Mouse (Mus musculus) monocyte, adult 5-6 weeks (primary cell): ENCODE measurements around the gene Nol4l. TPM values are rescaled to one million over a fixed set of nuclear protein-coding genes. Genes with fewer than 3 reads are reported as not detected.

Source experiments
- ATAC-seq: fragments of 153-309, 156-312 bp; replicated peaks from 2 replicates; pipeline ENCODE4 v1.8.0; 2017; ENCODE audit warnings: mild to moderate bottlenecking; ENCODE audit not compliant: low TSS enrichment, insufficient number of reproducible peaks, severe bottlenecking, poor library complexity, low FRiP score
- total RNA-seq: library from RNA; stranded (forward); fragments of 200-1000, 200-491, 200-594 nt; gene quantifications from 3 replicates; pipeline ENCODE4 v1.2.3, GENCODE M21; 2017

The Nol4l gene
- 1.3 to 3.7 TPM (median 1.4 TPM) in 3 replicates for total RNA-seq

DNA sequence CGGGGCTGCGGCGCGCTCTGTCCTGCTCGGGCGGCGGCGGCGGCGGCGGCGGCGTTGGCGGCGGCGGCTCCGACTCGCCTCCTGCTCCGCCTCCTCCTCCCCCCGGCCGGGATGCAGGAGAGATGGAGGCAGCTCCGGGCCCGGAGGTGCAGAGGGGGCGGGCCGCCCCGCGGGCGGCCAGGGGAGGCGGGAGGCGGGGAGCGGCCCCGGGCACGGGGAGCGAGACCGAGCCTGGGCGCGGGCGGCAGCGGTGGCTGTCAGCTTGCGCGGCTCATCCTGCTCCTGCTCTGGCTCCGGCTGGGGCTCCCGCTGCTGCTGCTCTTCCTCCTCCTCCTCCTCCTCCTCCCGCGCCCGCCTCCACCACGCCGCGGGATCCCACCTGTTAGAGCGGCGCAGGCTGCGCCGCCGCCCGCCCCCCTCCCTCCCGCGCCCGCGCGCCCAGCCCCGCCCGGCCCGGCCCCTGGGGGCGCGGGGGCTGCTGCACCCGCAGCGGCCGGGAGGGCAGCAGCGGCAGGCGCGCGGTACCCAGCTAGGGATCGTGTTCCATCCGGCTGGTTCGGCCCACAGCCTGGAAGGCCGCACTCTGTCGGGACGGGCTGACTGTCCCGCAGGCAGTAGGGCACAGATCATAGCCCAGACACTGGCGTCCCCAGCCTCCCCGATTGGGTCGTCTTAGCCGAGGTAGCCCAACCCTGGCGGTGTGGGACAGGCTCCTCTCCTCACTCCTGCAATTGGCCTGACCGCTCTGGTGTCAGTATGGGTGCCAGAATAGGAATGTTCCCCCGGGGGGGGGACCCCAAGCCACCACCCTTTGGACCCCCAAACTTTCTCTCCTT, at the start of gene Nol4l:
TSS of gene Nol4l (minus strand) at position 41 of the 836 bp plus-strand sequence.
- ATAC-seq = no peak

DNA sequence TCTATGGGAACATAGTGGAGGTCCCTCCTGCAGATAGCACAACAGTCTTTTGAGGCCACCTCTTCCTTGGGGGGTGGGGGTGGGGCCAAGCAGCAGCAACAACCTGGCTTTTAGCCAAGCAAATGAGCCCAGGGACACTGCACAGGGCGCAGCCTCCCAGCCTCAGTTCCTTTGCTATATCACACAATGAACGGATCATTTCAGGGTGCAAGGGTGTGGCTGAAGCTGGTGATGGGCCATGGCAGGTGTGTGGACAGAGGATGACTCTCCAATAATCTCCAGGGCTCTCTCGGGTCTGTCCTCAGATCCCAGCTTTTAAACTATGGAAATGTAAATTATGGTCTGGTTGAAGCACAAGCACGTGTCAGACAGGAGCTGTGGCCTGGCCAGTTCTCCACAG, 47.4 kb upstream of the Nol4l start:
- no peak for ATAC-seq

DNA sequence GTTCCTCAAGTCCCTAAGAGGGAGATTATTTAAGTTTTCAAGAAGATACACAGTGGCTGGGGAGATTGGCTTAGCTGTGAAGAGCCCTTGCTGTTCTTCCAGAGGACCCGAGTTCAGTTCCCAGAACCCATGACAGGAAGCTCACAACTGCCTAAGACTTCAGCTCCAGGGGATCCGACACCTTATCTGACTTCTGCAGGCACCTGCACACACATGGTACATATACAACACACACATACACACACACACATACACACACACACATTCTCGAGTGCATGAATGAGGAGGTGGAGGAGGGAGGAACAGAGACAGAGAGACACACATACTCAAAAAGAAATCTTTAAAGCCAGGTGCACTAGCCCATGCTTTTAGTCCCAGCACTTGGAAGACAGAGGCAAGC, 46.4 kb upstream of the Nol4l start:
- no peak for ATAC-seq

DNA sequence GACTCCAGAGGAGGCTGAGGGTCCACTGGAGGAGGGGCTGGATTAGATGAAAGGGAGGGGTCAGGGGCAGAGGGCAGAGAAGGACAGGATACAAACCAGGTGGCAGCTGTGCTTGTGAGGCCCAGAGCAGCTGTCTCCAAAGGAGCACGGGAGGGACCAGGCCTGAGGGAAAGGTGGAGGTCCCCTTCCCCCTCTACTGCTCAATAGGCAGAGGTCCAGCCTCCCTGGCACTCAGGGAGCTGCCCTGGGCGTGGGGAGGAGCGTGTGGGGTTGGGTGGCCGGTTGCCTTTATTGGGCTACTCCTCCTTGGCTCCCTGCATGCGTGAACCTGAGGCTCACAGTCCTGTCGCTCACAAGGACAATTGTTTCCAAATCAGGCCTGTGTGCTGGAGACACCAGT, 45.8 kb upstream of the Nol4l start:
- no peak for ATAC-seq

DNA sequence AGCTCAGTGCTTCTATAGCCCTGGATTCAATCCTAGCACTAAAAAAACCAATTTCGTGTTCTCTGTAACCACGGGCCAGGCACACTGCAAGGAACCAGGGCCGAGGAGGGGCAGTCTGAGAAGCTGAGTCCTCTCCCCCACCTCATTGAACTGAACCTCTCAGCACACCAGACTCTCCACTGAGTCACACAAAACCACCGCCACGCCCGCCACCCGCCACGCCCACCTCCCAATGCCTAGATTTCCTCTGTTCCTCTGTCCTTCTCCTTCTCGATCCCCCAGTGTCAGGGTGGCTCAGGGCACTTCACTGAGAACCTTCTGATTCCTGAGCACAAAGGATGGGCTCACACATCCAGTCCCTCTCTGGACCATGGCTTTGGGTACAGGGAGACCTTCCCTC, 43.3 kb upstream of the Nol4l start:
- no peak for ATAC-seq

DNA sequence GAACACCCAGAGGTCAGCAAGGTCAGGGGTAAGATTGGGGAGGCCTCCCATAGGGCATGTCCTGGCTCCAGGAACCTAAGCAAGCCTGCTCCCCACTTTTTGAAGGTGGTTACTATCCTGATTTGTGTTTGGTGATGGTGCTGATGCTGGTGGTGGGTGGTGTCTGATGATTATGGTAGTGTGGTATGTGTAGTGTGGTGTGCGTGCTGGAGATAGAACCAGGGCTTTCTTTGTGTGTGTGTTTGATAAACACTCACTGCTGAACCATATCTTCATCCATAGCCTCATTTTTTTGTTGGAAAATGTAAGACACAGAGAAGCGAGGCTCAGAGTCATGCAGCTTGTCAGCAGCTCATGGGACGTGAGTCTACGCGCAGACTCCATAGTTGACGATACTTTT, 38.8 kb upstream of the Nol4l start:
- no peak for ATAC-seq

DNA sequence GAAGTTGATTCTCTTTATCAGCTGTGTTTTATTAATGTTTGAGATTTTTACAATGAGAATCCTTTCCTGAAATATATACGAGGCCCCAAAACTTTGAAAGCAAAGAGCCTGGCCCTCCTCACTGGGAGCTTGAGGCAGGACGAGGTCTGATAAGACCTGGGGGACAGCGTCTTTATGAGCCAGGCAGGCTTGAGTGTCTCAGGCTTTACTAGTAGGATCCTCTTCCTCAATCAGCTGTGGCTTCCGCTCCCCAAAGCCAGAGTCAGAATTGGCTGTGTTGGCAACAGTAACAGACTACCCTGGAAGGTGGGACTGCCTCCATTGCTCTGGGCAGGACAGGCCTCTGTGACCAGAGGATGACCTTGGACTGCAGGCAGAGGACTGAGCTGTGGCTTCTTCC, 38.2 kb upstream of the Nol4l start:
- ATAC-seq = no peak

DNA sequence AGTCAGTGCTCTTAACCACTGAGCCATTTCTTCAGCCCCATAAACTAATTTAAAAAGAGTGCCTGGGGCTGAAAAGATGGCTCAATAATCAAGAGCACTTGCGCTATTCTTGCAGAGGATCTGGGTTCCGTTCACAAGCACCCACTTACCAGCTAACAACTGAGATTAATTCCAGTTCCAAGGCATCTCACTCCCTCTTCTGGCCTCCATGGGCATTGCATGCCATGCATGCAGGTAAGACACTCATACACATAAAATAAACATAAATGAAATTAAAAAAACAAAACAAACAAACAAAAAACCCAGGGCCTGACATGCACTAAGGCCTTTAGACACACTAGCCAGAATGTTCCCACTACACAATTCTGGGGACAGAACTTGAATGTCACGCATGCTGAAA, 34.6 kb upstream of the Nol4l start:
- ATAC-seq = no peak

DNA sequence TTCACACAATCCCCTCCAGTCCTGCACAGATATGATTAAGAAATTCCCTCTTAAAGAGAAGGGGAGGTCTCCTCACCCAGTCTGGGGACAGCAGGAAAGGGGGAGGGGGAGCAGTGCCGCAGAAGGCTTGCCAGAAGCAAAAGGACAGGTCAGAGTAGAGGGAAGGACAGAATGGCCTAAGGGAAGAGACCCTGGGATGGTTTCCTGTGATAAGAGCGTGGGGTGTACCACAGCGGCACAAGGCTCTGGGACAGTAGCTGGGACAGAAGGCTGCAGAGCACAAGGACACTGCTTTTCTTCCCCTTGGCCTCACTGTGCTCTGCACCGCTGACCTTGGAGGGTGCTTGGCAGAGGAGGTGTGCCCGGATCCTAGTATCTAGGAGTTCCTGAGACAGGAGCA, 31.8 kb upstream of the Nol4l start:
- ATAC-seq = 0 out of 2 replicates have a peak, but pooled peaks have one; percentile 16

DNA sequence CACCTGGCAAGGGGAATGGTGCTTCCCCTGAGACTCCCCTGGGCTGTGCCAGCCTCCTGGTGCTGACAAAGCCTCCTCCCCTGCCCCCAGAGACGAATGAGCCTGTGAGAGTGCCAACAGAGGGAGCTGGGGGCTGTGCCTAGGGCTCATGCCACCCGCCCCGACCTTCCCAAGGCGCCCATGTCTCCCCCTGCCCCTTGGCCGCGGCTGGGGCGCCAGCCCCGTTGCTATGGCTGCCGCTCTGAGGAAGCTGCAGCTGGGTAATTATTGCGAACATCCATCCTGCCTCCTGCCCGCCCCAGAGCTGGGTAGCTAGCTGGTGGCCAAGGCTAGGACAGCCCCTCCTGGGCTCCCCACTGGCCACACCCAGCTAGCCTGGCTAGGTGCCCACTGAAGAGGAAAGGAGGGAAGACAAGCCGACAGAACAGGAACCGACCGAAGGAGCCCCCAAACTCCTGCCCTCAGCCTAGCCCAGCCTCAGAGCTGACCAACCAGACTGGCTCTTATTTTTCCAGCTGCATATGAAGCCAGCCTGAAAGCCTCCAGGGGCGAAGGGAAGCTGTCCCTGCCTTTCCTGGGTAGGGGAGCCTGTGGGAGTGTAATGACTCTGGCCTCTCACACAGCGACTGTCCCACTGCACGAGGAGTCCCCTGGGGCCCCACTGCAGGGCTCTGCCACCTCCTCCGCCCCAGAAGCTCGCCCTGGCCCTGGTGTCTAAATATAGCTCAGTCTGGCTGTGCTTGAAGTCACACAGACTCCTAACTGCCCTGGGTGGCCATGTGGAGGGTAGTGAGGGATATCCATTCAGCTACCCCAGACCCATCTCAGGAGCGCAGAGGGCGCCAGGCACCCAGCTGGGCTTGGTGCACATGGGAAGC, 31.1 kb upstream of the Nol4l start:
- ATAC-seq = peak; percentile 25; the same call in 1 of the 2 replicates

DNA sequence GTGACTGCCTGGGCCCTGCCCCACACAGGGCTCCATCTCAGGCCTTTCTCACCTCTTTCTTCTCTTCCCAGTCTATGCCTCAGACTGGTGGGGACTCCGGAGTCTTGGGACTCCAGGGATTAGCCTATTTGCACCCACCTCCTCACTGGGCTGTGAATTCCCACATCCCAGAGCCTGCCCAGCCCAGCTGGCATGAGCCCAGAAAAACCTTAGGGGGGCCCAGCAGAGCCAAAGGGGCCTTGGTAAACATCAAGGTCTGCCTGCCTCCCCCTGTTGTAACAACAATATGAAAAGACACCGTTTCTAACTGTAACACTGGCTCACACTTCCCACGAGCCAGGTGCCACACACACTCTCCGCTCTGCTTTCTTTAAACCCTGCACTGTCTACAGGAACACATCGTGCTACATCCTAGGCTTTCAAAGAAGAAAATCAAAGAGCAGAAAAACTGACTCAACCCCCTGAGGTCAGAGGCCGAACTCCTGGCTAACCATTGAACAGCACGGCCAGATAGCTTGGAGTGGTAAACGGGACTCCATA, 29.9 kb upstream of the Nol4l start:
- no peak for ATAC-seq

DNA sequence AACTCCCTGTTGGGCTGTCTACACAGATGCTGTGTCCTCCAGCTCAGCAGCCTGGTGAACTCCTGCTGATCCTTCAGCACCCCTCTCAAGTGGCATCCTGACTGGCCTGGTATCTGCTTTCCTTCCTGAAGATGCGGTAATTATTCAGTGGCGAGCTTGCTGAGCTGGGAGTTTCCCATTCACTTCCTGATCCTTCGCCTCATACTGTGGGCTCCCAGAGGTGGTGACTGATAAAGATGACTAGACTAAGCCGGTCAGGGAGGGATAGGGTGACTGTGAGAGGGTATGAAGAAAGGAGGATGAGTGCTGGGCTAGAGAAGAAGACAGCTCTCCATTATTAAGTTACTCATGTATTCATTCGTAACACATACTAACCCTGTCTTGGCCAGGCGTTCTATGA, 28.7 kb upstream of the Nol4l start:
- ATAC-seq = no peak

DNA sequence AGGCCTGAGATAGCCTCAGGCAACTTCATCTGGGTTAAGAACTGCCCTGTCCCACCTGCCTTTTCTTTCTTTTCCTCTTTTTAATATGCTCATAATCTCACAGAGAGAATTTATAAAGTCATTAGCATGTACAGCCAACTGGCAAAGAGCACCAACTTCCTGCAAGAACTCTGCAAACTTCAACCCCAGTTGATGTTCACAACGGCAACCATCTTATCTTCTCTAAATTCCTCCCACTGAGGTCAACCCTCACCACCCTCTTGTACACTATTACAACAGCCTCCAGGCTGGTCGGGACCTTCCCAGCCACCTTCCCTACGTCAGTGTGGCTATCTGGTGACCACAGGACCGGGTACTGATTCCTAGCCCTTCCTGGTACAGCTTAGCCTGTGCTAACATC, 27.5 kb upstream of the Nol4l start:
- no peak for ATAC-seq

DNA sequence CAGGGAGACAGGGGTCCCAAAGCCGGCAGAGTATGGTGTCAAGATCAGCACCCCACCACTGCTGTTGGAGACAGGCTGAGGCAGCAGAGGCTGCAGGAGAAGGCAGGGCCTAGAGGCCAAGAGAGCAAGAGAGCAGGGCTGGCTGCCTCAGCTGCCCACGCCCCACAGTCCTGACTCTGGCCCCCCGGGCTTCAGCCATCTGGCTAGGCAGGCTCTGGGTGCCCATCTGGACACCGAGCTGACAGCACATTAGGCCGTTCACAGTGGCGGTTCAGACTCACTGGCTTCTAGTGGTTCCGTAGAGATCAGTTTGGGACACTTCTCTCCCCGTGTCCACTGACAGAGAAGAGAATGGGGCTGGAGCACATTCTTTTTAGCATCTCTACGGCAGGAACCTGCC, 26.4 kb upstream of the Nol4l start:
- no peak for ATAC-seq

DNA sequence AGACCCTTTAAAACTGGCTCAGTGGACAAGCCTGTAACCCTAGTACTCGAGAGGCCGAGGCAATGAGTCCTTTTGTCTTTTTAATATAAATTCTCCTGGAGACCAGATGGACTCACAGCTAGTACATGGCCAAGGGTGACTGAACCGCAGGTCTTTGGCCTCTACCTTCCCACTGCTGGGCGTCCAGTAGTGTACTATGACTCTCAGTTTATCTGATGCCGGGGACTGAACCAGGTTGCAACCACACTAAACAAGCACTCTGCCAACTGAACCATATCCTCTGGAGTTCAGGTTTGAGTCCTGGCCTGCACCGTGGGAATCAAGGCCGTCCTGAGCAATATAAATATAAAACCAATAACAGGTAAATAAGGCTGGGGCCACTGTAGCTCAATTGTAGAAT, 24.8 kb upstream of the Nol4l start:
- no peak for ATAC-seq

DNA sequence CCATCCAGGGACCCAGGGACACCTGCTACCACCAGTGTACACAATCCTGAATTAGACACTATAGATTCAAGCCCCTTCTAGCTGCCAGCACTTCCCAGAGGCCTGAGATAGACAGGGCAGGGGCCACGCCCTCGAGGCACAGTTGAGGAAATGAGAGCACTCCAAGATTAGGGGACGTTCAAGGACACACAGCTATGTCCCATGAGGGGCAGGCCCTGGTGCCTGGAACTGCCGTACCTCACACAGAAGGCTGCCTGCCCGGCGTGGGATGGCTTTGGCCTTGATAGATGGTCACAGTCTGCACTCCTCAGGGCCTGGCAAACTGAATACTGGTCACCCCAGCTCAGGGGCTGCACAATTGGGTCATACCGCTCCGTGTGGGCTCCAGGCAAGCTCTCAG, 19.7 kb upstream of the Nol4l start:
- no peak; the same call in 1 of the 2 replicates for ATAC-seq

DNA sequence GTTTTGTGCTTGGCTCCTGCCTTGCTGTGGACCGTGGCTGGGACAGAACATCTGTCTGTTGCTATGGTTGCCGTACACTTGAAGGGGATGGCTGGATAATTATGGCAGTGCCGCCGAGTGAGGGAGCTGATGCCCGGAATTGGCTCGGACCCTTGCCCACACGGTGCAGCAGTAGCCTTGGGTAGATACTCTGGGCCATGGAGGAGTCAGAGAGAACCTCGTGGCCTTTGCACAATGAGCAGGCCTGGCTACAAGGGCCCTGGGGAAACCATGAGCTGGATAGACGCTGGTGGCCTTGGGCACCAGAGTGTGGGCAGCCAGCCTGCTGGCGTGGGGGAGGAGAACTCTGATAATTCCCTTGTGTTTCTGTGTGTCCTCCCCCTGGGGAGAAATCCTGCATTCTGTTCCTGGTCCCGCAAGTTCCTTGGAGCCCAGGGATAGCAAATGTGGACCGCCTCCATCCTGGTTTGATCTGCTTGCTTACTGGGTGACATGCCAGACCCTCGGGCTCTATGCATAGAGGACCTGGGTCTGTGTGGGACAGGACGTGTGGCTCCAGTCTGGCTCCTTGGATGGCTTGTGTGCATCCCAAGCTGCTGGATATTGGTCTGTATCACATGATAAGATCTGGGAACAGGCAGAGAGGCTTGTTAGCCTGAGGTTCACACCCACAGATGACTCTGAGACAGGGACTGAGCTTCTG, 18.6 kb upstream of the Nol4l start:
- ATAC-seq = no peak

DNA sequence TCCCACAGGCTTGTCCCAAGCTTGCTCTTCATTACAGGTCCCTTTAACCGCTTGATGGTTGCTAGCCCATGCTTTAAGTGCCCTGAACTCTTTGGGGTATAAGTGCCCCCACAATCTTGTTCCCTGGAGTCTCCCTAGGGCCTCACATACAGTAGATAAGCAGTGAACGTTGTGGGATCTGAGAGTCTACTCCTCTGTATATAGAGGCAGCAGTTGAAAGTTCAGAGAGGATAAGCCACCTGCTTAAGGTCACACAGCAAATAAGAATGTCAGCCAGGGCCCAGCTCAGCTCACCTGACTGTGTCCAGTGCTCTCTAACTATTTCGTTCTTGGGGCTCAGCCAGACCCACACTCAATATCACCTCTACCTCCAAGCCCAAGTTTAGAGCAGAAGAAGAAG, 17.9 kb upstream of the Nol4l start:
- no peak for ATAC-seq

DNA sequence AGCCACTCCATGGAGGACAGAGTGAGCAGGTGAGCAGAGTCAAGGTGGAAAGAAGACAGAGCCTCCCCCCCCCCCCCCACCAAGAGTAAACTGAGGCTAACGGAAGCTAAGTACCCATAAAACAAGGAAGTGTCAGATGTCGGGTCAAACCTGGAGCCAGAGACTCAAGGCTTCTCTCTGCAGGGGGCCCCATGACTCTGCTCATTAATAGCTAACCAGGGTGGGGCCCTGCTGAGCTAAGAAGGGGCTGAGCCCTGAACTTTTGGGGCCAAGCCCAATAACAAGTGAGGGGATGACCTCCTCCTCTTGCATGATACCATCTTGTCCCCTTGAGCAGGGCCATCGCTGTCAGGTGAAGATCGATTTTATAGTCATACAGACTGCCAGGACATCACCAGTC, 17.2 kb upstream of the Nol4l start:
- no peak for ATAC-seq
